Mouse (Mus musculus) kidney, adult 2 months (tissue): Measurements from ENCODE around the gene Galnt5. TPM values are rescaled to one million over a fixed set of nuclear protein-coding genes. Genes with fewer than 3 reads are reported as not detected.

Experiments
- DNase-seq: peaks from one replicate; pipeline ENCODE4 v3.0.0; 2021
- H3K27ac ChIP-seq: fragments of 200-500 bp; 2 replicates; pipeline ENCODE4 v1.5.1; 2012; ENCODE audit warnings: low read depth, low read length, control low read depth, inconsistent platforms; ENCODE audit not compliant: insufficient read depth
- H3K27me3 ChIP-seq: fragments of 200-500 bp; replicated peaks from 2 replicates; pipeline ENCODE4 v1.6.1; 2012; ENCODE audit warnings: mild to moderate bottlenecking, moderate library complexity, low read length, inconsistent platforms; ENCODE audit not compliant: control insufficient read depth, insufficient read depth
- H3K36me3 ChIP-seq: fragments of 200-500 bp; 2 replicates; pipeline ENCODE4 v1.6.1; 2012; ENCODE audit warnings: mild to moderate bottlenecking, moderate library complexity, low read length, inconsistent platforms; ENCODE audit not compliant: control insufficient read depth, insufficient read depth
- H3K4me1 ChIP-seq: fragments of 200-500 bp; 2 replicates; pipeline ENCODE4 v1.6.1; 2011; ENCODE audit warnings: low read length; ENCODE audit not compliant: control insufficient read depth, insufficient read depth
- H3K4me3 ChIP-seq: fragments of 200-500 bp; 2 replicates; pipeline ENCODE4 v1.5.1; 2011; ENCODE audit warnings: mild to moderate bottlenecking, low read depth, low read length, control low read depth; ENCODE audit not compliant: insufficient read depth
- CTCF ChIP-seq: fragments of 200-500 bp; conservative IDR thresholded peaks from 2 replicates; pipeline ENCODE4 v1.5.1; 2011; ENCODE audit warnings: low read depth, mild to moderate bottlenecking, control low read depth, low read length, moderate library complexity, mixed read lengths; ENCODE audit not compliant: insufficient read depth, insufficient read length
- POLR2A ChIP-seq: fragments of 200-500 bp; IDR thresholded peaks from one replicate; pipeline ENCODE4 v1.6.1; 2011; ENCODE audit warnings: low read depth, low read length, control low read depth
- WGBS: fragments of 180-500 bp; shearing (Covaris S2); methylation state at CpG from one replicate; pipeline ENCODE4 v1.1.7; 2018; 5-methylcytosine and 5-hydroxymethylcytosine counted together
- polyA plus RNA-seq: library from polyadenylated mRNA; depleted of rRNA; stranded (reverse); fragments of >200 nt; gene quantifications from 2 replicates; pipeline ENCODE4 v1.2.3, GENCODE M21; 2012; rRNA removed

Galnt5 gene
- 0.02 and 0.04 TPM in 2 replicates for polyA plus RNA-seq

GRCm38 (mm10) chr2:57997752-57998430, at the start of gene Galnt5:
Gene Galnt5 (plus strand): TSS chr2:57997884.
- no peaks in the 10 kb centered on the region for H3K4me1 ChIP-seq
- no peak for TF ChIP-seq CTCF
- H3K27ac ChIP-seq: no peak within 1 kb of the TSS
- DNase-seq: no peak
- 14% methylated on average over 12 of the region's 12 CpGs for WGBS
- no peaks in the 10 kb centered on the region for H3K27me3 ChIP-seq
- H3K4me3 ChIP-seq: peak within 1 kb of the TSS; percentile 9
- H3K36me3 ChIP-seq: no peaks in the 10 kb centered on the region

GRCm38 (mm10) chr2:57951620-57952019, 46.1 kb upstream of the Galnt5 start:
- no peaks in the 10 kb centered on the region for H3K27me3 ChIP-seq
- TF ChIP-seq POLR2A: no peak
- no peak for TF ChIP-seq CTCF
- WGBS: 60% methylated on average over 2 of the region's 2 CpGs
- no peak overlapping the region for H3K27ac ChIP-seq
- no peak overlapping the region for H3K4me3 ChIP-seq
- no peaks in the 10 kb centered on the region for H3K36me3 ChIP-seq
- no peak for DNase-seq
- H3K4me1 ChIP-seq: no peaks in the 10 kb centered on the region

- 81% methylated on average over 5 of the region's 5 CpGs for WGBS
- no peak overlapping the region for H3K4me3 ChIP-seq
- DNase-seq: no peak
Observed at GRCm38 (mm10) chr2:57960786-57961185, 36.9 kb upstream of the Galnt5 start.

GRCm38 (mm10) chr2:57982248-57982647, 15.4 kb upstream of the Galnt5 start:
- no peaks in the 10 kb centered on the region for H3K27me3 ChIP-seq
- no peaks in the 10 kb centered on the region for H3K4me1 ChIP-seq
- H3K4me3 ChIP-seq: no peak overlapping the region
- H3K27ac ChIP-seq: no peak overlapping the region
- no peaks in the 10 kb centered on the region for H3K36me3 ChIP-seq
- no peak for DNase-seq
- TF ChIP-seq CTCF: no peak
- no peak for TF ChIP-seq POLR2A

More at GRCm38 (mm10) chr2:57960786-57961185, 36.9 kb upstream of the Galnt5 start:
- H3K36me3 ChIP-seq: no peaks in the 10 kb centered on the region
- H3K27me3 ChIP-seq: no peaks in the 10 kb centered on the region
- no peaks in the 10 kb centered on the region for H3K4me1 ChIP-seq
- TF ChIP-seq POLR2A (no peak), CTCF (no peak)
- H3K27ac ChIP-seq: no peak overlapping the region

- H3K4me1 ChIP-seq: no peaks in the 10 kb centered on the region
- H3K27ac ChIP-seq: no peak overlapping the region
- WGBS: 85% methylated on average over 2 of the region's 2 CpGs
- TF ChIP-seq CTCF: no peak
- no peak for TF ChIP-seq POLR2A
- no peak overlapping the region for H3K4me3 ChIP-seq
- DNase-seq: no peak
- no peaks in the 10 kb centered on the region for H3K27me3 ChIP-seq
- no peaks in the 10 kb centered on the region for H3K36me3 ChIP-seq
Observed at GRCm38 (mm10) chr2:57991084-57991483, 6.6 kb upstream of the Galnt5 start.

- H3K36me3 ChIP-seq: no peaks in the 10 kb centered on the region
- H3K27me3 ChIP-seq: no peaks in the 10 kb centered on the region
- no peak for DNase-seq
- no peak for TF ChIP-seq CTCF
- no peak for TF ChIP-seq POLR2A
- WGBS: 50% methylated on average over 3 of the region's 3 CpGs
- no peak overlapping the region for H3K4me3 ChIP-seq
- no peaks in the 10 kb centered on the region for H3K4me1 ChIP-seq
- no peak overlapping the region for H3K27ac ChIP-seq
Observed at GRCm38 (mm10) chr2:58001497-58001896, 3.8 kb downstream of the Galnt5 start.

- no peak overlapping the region for H3K27ac ChIP-seq
- no peak overlapping the region for H3K4me3 ChIP-seq
- no peaks in the 10 kb centered on the region for H3K4me1 ChIP-seq
- TF ChIP-seq POLR2A (no peak), CTCF (no peak)
- H3K36me3 ChIP-seq: no peaks in the 10 kb centered on the region
- WGBS: 84% methylated on average over 5 of the region's 5 CpGs
- no peak for DNase-seq
- H3K27me3 ChIP-seq: no peaks in the 10 kb centered on the region
Observed at GRCm38 (mm10) chr2:58007081-58007480, 9.4 kb downstream of the Galnt5 start.
